Mouse (Mus musculus) testis, adult 2 months (tissue): ENCODE results near the gene Bean1. TPM values are rescaled to one million over a fixed set of nuclear protein-coding genes. Genes with fewer than 3 reads are reported as not detected.

Experiments
- H3K27ac ChIP-seq: fragments of 200-500 bp; 2 replicates; pipeline ENCODE4 v1.5.1; 2012; ENCODE audit warnings: low read depth, low read length; ENCODE audit not compliant: control insufficient read depth, insufficient read depth
- H3K27me3 ChIP-seq: fragments of 200-500 bp; 2 replicates; pipeline ENCODE4 v1.6.1; 2012; ENCODE audit warnings: mild to moderate bottlenecking, low read length, moderate library complexity; ENCODE audit not compliant: control insufficient read depth, insufficient read depth
- H3K36me3 ChIP-seq: fragments of 200-500 bp; 2 replicates; pipeline ENCODE4 v1.6.1; 2012; ENCODE audit warnings: mild to moderate bottlenecking, low read length; ENCODE audit not compliant: control insufficient read depth, insufficient read depth
- H3K4me1 ChIP-seq: fragments of 200-500 bp; 2 replicates; pipeline ENCODE4 v1.6.1; 2012; ENCODE audit warnings: low read length; ENCODE audit not compliant: control insufficient read depth, insufficient read depth
- H3K4me3 ChIP-seq: fragments of 200-500 bp; 2 replicates; pipeline ENCODE4 v1.5.1; 2012; ENCODE audit warnings: low read depth, mild to moderate bottlenecking, low read length, moderate library complexity, mixed read lengths; ENCODE audit not compliant: control insufficient read depth
- CTCF ChIP-seq: fragments of 200-500 bp; IDR thresholded peaks from 2 replicates; pipeline ENCODE4 v1.5.1; 2012; ENCODE audit warnings: low read depth, mild to moderate bottlenecking, inconsistent platforms, low read length, moderate library complexity; ENCODE audit not compliant: control insufficient read depth, insufficient read depth, insufficient replicate concordance
- POLR2A ChIP-seq: fragments of 200-500 bp; IDR thresholded peaks from 2 replicates; pipeline ENCODE4 v1.6.1; 2012; ENCODE audit warnings: low read depth, mild to moderate bottlenecking, inconsistent platforms, low read length, moderate library complexity; ENCODE audit not compliant: control insufficient read depth
- polyA plus RNA-seq: library from polyadenylated mRNA; depleted of rRNA; stranded (reverse); fragments of >200 nt; gene quantifications from 2 replicates; pipeline ENCODE4 v1.2.3, GENCODE M21; 2012

Bean1 gene
- polyA plus RNA-seq, 1 experiment = 21.7 TPM

GRCm38 (mm10) chr8:104246621-104247020, 76.4 kb downstream of the Bean1 start:
- no peak overlapping the region for H3K4me3 ChIP-seq
- H3K27me3 ChIP-seq = no peaks in the 10 kb centered on the region
- H3K27ac ChIP-seq = no peak overlapping the region
- peaks cover 1% of the 10 kb centered on the region; the same call in 1 of the 2 replicates for H3K36me3 ChIP-seq
- H3K4me1 ChIP-seq = peaks cover 11% of the 10 kb centered on the region
- no peak for TF ChIP-seq CTCF
- no peak for TF ChIP-seq POLR2A

- Histone ChIP-seq H3K36me3 (peaks cover 1% of the 10 kb centered on the region; the same call in 1 of the 2 replicates), H3K4me1 (peaks cover 11% of the 10 kb centered on the region), H3K4me3 (peak overlapping the region; percentile 92), H3K27me3 (no peaks in the 10 kb centered on the region), H3K27ac (peak overlapping the region; percentile 60)
- no peak for TF ChIP-seq POLR2A
- no peak for TF ChIP-seq CTCF
Measured at GRCm38 (mm10) chr8:104247054-104247907, 77.0 kb downstream of the Bean1 start.

GRCm38 (mm10) chr8:104247908-104248275, 77.7 kb downstream of the Bean1 start:
- Histone ChIP-seq H3K4me3 (peak overlapping the region; percentile 92), H3K27ac (peak overlapping the region; percentile 60), H3K4me1 (peaks cover 11% of the 10 kb centered on the region), H3K27me3 (no peaks in the 10 kb centered on the region), H3K36me3 (peaks cover 1% of the 10 kb centered on the region)
- TF ChIP-seq POLR2A = no peak
- no peak for TF ChIP-seq CTCF

GRCm38 (mm10) chr8:104248276-104248675, 78.0 kb downstream of the Bean1 start, which contains the start of gene Tk2:
Tk2 (minus strand) TSS chr8:104248558.
- H3K4me1 ChIP-seq = peaks cover 11% of the 10 kb centered on the region
- peaks cover 1% of the 10 kb centered on the region for H3K36me3 ChIP-seq
- H3K27me3 ChIP-seq = no peaks in the 10 kb centered on the region
- H3K27ac ChIP-seq = peak within 1 kb of the TSS; percentile 60
- TF ChIP-seq CTCF (no peak), POLR2A (peak; percentile 81)
- peak within 1 kb of the TSS; percentile 92 for H3K4me3 ChIP-seq

GRCm38 (mm10) chr8:104249442-104249996, 79.3 kb downstream of the Bean1 start:
- Histone ChIP-seq H3K4me3 (no peak overlapping the region), H3K27me3 (no peaks in the 10 kb centered on the region), H3K36me3 (peaks cover 1% of the 10 kb centered on the region), H3K4me1 (peaks cover 11% of the 10 kb centered on the region), H3K27ac (no peak overlapping the region)
- no peak for TF ChIP-seq CTCF

GRCm38 (mm10) chr8:104250439-104251367, 80.5 kb downstream of the Bean1 start, which contains the start of gene Cklf:
Cklf (plus strand) TSS chr8:104250861.
- H3K36me3 ChIP-seq = peaks cover 1% of the 10 kb centered on the region
- peak within 1 kb of the TSS; percentile 99 for H3K27ac ChIP-seq
- no peaks in the 10 kb centered on the region for H3K27me3 ChIP-seq
- peaks cover 11% of the 10 kb centered on the region for H3K4me1 ChIP-seq
- TF ChIP-seq POLR2A (peak; percentile 96), CTCF (0 out of 2 replicates have a peak, but pooled peaks have one; percentile 20)
- H3K4me3 ChIP-seq = peak within 1 kb of the TSS; percentile 100
